Mouse (Mus musculus): Measurements from ENCODE around the gene 1700123O20Rik.

- no peak for TF ChIP-seq CTCF (IDR thresholded peaks at IDR 0.05; ENCODE audit: control insufficient read depth, insufficient read depth, insufficient replicate concordance, low read depth, low read length)
- no peak for TF ChIP-seq POLR2A (IDR thresholded peaks at IDR 0.05; ENCODE audit: control insufficient read depth, low read depth, low read length)
Observed at GRCm38 (mm10) chr14:54724049-54724448, 38.0 kb downstream of the 1700123O20Rik start.
